Mouse (Mus musculus): ENCODE measurements around the gene Dph1.

Gene Dph1

GRCm38 (mm10) chr11:75173095-75173798, 17.8 kb downstream of the Dph1 start:
- DNase-seq (ENCODE audit: low spot score): peak; percentile 79

DNA sequence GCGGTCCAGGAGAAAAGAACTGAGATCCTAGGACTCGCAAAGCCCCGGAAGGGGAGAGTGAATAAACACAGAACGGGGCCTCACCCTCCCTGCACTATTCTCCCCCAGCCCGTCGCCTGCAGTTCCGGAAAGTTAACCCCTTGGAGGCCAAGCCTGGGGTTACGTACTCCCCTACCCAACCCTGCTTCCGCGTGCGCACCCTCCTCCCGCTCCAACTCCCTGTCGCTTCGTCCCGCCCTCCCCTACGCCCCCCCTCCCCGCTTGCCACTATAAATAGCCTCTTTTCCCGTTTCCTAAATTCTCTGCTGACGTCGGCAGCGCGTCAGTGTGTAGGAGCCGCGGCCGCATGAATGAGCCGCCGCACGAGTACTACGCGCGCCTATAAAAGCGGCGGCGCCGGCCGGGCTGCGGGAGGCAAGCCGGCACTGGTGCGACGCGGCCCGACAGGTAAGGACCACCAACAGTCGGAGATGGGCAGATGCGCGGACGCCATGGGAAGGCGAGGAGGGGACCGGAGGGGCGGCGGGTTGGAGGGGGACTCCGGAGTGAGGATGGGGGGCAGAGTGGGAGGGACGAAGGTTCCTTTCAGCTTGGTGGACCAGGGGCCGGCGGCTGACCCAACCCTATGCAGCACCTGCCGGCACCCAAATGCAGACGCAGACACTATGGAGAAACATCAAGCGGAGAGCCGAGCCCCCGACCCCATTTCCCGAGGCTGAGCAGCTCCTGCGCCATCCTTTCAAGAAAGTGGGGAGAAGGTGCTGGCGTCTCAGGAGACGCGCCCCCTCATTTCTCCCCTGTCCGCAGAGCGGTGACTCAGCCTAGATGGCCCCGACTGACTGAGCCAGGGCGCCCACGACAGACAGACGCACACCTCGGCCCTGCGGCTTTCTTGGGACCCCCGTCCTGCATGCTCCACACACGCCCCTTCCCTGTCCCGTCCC, 18.6 kb downstream of the Dph1 start:
- DNase-seq (ENCODE audit: low spot score): no peak

- DNase-seq (ENCODE audit: low spot score): no peak
Measured at GRCm38 (mm10) chr11:75171186-75171865, 19.7 kb downstream of the Dph1 start.

- DNase-seq (ENCODE audit: low spot score): peak; percentile 96
Measured at GRCm38 (mm10) chr11:75170136-75170751, 20.8 kb downstream of the Dph1 start.

- DNase-seq (ENCODE audit: low spot score): no peak
Measured at GRCm38 (mm10) chr11:75169405-75170080, 21.5 kb downstream of the Dph1 start, which contains the start of gene Hic1. Gene Hic1, minus strand, starts transcription at chr11:75169519.

GRCm38 (mm10) chr11:75168590-75169361, 22.3 kb downstream of the Dph1 start:
- peak; percentile 90 for DNase-seq (ENCODE audit: low spot score)

DNA sequence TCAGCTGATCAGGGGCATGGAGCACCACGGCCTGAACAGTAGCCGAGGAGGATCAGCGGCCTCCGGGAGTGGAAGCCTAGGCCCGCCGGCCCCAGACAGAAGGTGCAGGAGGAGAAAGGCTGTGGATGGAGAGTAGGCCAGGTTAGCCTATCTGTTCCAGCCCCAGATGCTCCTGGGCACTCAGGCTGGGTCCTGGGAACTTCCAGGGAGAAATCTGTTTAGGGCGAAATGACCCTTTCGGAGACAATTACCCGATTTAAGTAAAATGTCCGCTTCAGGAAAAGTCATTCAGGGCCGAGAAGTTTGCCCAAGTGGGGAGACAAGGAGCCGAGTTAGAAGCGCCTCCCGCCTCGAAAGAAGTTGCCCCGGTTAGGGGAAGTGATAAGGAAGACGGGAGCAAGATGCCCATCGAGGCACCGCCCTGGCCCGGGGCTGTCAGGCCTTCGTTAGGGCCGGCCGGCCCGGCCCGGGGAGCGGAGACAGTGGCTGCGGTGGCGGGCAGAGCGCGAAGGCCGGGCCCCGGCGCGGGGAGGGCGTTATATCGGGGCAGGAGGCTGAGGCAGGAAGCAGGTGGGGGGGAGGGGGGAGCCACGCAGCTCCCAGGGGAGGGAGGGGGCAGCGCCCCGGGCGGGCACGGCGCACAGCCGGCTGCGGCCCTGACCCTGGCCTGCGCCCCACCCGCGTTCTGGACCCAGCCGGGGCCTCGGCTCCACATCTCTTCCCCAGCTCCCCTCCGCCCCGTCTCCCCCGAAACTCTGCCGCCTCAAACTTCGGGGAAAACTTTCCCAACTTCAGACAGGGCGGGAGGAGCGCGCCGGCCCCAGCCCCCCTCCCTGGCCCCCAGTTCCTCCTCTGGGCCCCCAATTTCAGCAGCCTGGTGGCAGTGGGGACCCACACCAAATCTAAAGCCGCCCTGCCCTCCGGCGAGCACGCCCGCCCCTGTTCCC, 23.1 kb downstream of the Dph1 start:
- no peak for DNase-seq (ENCODE audit: low spot score)

DNA sequence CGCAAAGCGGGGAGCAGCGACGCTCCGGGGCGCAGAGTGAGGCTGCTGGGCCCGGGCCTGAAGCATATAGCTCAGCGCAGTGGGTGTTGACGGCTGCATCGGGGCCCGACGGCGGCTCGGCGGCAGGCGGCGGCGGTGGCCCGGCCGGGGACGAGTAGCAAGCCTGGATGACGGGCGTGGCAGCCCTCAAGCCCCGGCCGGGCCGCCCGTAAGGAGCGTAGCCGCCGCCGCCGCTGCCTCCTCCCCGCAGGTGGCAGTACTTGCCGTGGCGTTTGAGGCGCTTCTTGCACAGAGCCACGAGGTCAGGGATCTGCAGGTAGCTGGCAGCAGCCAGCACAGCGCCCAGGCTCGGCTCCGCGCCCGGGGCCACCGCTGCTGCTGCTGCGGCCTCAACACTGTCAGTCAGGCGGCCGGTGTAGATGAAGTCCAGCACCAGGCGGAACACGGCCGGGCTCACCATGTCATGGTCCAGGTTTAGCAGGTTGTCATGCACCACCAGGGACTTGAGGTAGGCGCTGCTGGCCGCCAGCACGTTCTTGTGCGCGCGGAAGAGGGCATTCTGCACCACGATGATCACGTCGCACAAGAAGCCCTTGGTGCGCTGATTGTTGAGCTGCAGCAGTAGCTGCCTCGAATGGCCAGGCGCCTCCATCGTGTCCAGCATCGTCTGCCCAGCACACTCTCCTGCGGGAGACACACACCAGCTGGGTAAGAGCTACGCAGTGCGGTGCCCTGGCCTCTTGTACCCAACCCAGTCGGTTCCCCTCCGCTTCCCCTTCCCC, 24.0 kb downstream of the Dph1 start:
- no peak for DNase-seq (ENCODE audit: low spot score)

DNA sequence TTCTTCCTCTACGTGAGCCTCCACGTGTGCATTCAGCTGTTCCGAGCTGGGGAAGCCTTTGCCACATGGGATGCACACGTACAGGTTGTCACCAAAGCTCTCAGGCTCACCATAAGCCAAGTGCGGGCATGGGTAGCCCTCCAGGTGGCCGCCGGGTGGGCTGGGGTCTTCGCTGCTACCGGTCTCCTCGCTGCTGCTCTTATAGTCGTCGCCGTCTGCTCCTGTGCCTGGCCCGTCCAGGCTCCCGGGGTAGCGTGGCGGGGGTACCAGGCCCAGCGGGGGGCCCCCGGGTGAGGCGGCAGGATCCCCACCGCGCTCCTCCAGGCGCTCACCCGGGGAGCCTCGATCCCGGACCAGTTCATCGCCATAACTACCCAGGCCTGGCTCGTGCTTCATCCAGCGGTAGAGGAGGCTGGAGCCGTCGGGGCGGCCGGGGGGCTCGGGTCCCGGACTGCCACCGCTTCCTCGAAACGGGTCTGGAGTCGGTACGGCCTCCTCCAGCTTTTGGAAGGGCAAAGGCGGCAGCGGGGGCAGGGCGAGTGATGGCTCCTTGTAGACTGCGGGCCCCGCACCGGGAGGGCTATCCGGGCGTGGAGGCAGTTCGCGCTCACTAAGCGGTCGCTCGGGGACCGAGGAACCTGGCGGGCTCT, 24.7 kb downstream of the Dph1 start:
- no peak for DNase-seq (ENCODE audit: low spot score)

DNA sequence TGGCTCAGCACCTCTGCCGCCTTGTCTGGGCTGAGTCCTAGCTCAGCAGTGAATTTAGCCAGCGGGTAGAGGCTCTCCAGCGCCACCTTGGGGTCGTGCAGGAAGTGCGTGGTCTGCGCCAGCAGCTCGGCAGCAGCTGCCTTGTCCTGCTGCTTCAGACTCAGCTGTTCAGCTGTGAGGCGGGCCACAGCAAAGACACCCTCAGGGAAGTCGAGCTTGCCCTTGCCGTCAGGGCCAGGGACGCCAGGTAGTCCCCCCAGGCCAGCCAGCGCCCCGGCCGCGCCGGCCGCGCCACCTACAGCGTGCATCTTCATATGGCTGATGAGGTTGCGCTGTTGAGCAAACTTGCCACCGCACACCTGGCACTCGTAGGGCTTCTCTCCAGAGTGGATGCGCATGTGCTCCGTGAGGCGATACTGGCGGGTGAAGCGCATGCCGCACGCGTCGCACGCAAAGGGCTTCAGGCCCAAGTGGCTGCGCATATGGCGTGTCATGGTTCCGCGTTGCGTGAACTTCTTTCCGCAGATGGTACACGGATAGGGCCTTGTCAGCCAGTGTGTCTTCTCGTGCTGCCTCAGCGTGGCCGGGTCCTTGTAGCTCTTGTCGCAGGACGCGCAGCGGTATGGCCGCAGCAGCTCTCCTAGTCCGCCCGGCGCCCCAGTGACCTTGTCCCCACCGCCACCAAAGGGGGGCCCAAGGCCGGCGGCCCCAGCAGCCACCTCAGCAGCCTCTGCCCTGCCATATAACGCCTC, 25.4 kb downstream of the Dph1 start:
- DNase-seq (ENCODE audit: low spot score): peak; percentile 89

DNA sequence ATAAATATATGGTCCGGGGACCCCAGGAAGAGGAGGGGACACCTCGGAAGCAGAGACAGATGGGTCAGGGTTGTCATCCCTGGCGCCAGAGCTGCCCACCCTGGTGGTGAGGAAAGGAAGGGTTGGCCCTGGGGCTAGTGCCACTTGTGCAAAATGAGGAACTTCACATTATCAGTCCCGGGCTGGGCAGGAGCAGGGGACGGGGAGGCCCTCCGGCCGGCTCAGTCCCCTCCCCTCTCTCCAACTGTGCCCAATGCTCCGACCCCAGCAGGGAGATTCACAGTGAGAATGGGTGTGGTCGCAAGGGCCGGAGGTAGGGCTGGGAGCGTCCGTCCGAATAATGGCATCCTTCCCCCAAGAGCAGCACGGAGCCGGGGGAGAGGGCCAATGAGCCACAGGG, 26.3 kb downstream of the Dph1 start:
- DNase-seq (ENCODE audit: low spot score): no peak

DNA sequence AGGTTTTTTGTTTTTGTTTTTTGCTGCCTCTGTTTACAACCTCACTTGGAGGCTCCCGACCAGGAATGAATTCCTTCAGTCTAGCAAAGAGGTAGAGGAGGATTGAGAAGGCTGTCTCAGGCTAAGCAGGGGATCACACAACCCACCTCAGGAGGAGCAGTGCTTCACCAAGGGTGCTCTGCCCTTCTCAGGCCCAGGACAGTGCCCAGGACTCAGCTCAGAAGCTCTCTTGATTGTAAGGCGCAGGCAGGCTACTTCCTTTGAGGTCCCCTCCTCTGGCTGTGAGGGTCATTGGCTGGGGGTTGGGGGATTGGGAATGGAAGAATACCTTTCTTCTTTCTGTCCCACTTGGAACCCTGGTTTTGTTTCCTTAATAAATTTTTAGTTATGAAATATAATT, 27.0 kb downstream of the Dph1 start:
- DNase-seq (ENCODE audit: low spot score): no peak

DNA sequence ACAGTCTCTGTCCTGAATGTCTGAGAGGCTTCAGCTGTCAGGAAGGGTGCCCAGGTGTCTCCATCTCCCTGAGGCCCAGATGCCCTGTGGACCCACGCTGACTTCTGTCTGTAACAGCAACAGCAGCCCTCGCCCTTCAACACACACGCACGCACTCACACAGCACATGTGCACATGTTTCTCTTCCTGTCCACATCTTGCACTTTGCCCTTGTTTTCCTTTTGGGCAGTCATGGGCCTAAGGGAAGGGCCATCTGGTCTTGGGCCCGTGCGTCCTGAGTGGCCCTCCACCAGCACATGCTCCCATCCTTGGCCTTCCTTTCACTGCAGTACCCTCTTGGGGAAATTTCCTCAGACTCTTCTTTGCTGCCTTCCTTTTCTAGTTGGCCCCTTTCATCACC, 27.7 kb downstream of the Dph1 start:
- DNase-seq (ENCODE audit: low spot score): no peak

- DNase-seq (ENCODE audit: low spot score): no peak
Measured at GRCm38 (mm10) chr11:75162591-75163080, 28.4 kb downstream of the Dph1 start.

- no peak for DNase-seq (ENCODE audit: low spot score)
Measured at GRCm38 (mm10) chr11:75161417-75162008, 29.5 kb downstream of the Dph1 start.

DNA sequence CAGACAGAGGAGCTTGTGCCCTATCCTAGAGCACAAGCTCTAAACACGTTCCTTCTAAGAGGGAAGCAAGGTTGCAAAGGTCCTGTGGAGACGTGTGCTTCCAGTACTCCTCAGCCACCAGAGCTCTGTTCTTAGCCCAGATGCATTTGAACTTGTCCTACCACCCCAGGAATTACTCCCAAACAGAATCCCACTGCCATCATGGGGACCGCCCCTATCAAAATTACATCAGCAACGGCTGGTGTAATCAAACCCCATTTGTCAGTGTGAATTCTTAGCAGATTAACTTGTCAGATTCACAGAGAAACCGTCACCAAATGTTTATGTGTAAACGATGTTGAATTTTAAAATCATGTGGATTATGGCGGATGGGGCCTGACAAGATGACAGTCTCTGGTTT, 30.1 kb downstream of the Dph1 start:
- DNase-seq (ENCODE audit: low spot score): no peak

- no peak for DNase-seq (ENCODE audit: low spot score)
Measured at GRCm38 (mm10) chr11:75159564-75159963, 31.5 kb downstream of the Dph1 start.
